Comparison of ENCODE assay signal across 8 mouse cellular contexts in the genomic region with DNA sequence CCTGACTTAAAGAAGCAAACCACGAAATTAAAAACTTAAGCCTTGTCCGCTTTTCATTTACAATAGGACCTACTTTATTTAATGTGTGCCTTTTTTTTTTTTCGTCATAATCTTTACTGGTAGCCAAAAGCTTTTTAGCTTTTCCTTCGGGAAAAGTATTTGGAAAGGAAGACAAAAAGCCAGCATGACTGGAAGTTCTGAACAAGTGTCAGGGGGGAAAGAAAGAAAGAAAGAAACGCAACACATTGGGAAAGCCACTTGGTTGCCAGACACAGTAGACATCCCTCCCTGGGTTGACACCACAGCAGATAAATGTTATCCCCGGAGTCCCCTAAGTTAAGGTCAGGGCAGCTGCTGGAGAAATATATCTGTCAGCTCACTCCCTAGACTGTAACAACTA. TPM values are rescaled to one million over a fixed set of nuclear protein-coding genes. Genes with fewer than 3 reads are reported as not detected.
DNase-seq lines count a peak whose midpoint lies in the region; ATAC-seq and TF ChIP-seq lines count a peak whose summit lies in the region.

No protein-coding gene starts in this region.

- TF ChIP-seq CTCF in cortical plate, adult 2 months (IDR thresholded peaks at IDR 0.05; ENCODE audit: extremely low read depth, insufficient read depth, low read length), result no peak
- TF ChIP-seq CTCF in heart, postnatal 0 days (IDR thresholded peaks at IDR 0.05; ENCODE audit: low read depth), result no peak

- TF ChIP-seq POLR2A in cortical plate, adult 2 months (IDR thresholded peaks at IDR 0.05; ENCODE audit: extremely low read depth, insufficient read depth, low read length), result no peak

- peak overlapping the region; percentile 94 for H3K4me2 ChIP-seq in kidney, embryonic 16.5 days (replicated peaks; ENCODE audit: low read depth, low read length)
- peak overlapping the region; percentile 73 for H3K4me2 ChIP-seq in heart, postnatal 0 days (ENCODE audit: low read depth, low read length)
- peak overlapping the region; percentile 99 for H3K4me2 ChIP-seq in midbrain, embryonic 15.5 days

- no peak overlapping the region for H3K27ac ChIP-seq in kidney, embryonic 16.5 days (ENCODE audit: low read length)
- H3K27ac ChIP-seq in cortical plate, adult 2 months (ENCODE audit: insufficient read depth, low read length), result peak overlapping the region; percentile 5; the same call in 1 of the 2 replicates
- peak overlapping the region; percentile 99 for H3K27ac ChIP-seq in heart, postnatal 0 days (ENCODE audit: low read depth)
- no peak overlapping the region for H3K27ac ChIP-seq in midbrain, embryonic 15.5 days

- H3K4me3 ChIP-seq in kidney, embryonic 16.5 days (ENCODE audit: low read length), result peak overlapping the region; percentile 57
- H3K4me3 ChIP-seq in cortical plate, adult 2 months (ENCODE audit: insufficient read depth, low read length), result peak overlapping the region; percentile 91
- H3K4me3 ChIP-seq in heart, postnatal 0 days (ENCODE audit: low read depth, low read length), result peak overlapping the region; percentile 71
- peak overlapping the region; percentile 67 for H3K4me3 ChIP-seq in midbrain, embryonic 15.5 days

- peaks cover 18% of the 10 kb centered on the region for H3K36me3 ChIP-seq in kidney, embryonic 16.5 days (ENCODE audit: insufficient read depth, low read length)
- peaks cover 23% of the 10 kb centered on the region for H3K36me3 ChIP-seq in heart, postnatal 0 days (replicated peaks; ENCODE audit: control insufficient read depth, insufficient read depth, low read length)
- H3K36me3 ChIP-seq in midbrain, embryonic 15.5 days (replicated peaks), result no peaks in the 10 kb centered on the region

- no peak for DNase-seq in kidney, adult 9 months
- no peak for DNase-seq in heart, postnatal 0 days (ENCODE audit: low spot score)
- no peak for DNase-seq in right cerebral cortex, postnatal 25 days
- DNase-seq in right cerebral cortex, postnatal 4 days, result no peak
- DNase-seq in urinary bladder, adult 2 months (ENCODE audit: low spot score), result no peak

- H3K9ac ChIP-seq in kidney, embryonic 16.5 days (replicated peaks; ENCODE audit: low read length), result no peak overlapping the region
- peak overlapping the region; percentile 70 for H3K9ac ChIP-seq in heart, postnatal 0 days (replicated peaks; ENCODE audit: low read depth, low read length)
- no peak overlapping the region for H3K9ac ChIP-seq in midbrain, embryonic 15.5 days

- peaks cover 22% of the 10 kb centered on the region for H3K4me1 ChIP-seq in kidney, embryonic 16.5 days (ENCODE audit: insufficient read depth, low read length)
- peaks cover 7% of the 10 kb centered on the region; the same call in 1 of the 2 replicates for H3K4me1 ChIP-seq in cortical plate, adult 2 months (ENCODE audit: control insufficient read depth, insufficient read depth, low read length)
- H3K4me1 ChIP-seq in heart, postnatal 0 days (ENCODE audit: control insufficient read depth, insufficient read depth), result peaks cover 34% of the 10 kb centered on the region; the same call in 1 of the 2 replicates
- H3K4me1 ChIP-seq in midbrain, embryonic 15.5 days, result peaks cover 22% of the 10 kb centered on the region

- no peak for TF ChIP-seq EP300 in heart, postnatal 0 days (IDR thresholded peaks at IDR 0.05; ENCODE audit: low read depth)

- H3K9me3 ChIP-seq in kidney, embryonic 16.5 days (ENCODE audit: low read length), result no peaks in the 10 kb centered on the region
- H3K9me3 ChIP-seq in heart, postnatal 0 days (replicated peaks; ENCODE audit: control insufficient read depth, low read length), result no peaks in the 10 kb centered on the region
- H3K9me3 ChIP-seq in midbrain, embryonic 15.5 days, result no peaks in the 10 kb centered on the region

- H3K27me3 ChIP-seq in kidney, embryonic 16.5 days (ENCODE audit: insufficient read depth, low read length), result no peaks in the 10 kb centered on the region; the same call in 1 of the 2 replicates
- no peaks in the 10 kb centered on the region for H3K27me3 ChIP-seq in heart, postnatal 0 days (ENCODE audit: control insufficient read depth, insufficient read depth, low read length)
- H3K27me3 ChIP-seq in midbrain, embryonic 15.5 days (replicated peaks), result peaks cover 19% of the 10 kb centered on the region

- 49% methylated on average over 6 of the region's 6 CpGs for WGBS in kidney, embryonic 16.5 days
- WGBS in heart, postnatal 0 days, result 26% methylated on average over 6 of the region's 6 CpGs
- 54% methylated on average over 6 of the region's 6 CpGs for WGBS in midbrain, embryonic 15.5 days

- no peak for ATAC-seq in kidney, embryonic 16.5 days (ENCODE audit: low FRiP score, low TSS enrichment)
- ATAC-seq in heart, postnatal 0 days (ENCODE audit: insufficient read depth, low read depth), result no peak
- ATAC-seq in midbrain, embryonic 15.5 days (replicated peaks), result no peak

RNA-seq across cellular contexts. Expression of a gene that starts 1.5 kb away (rescaled TPM):
- polyA plus RNA-seq in kidney, embryonic 16.5 days (2015; fragmentation: Nextera tagmentation; extraction: Ambion mirVana), result 16.8 and 18.5 TPM in 2 replicates
- 52.8 and 56.4 TPM in 2 replicates for polyA plus RNA-seq in cortical plate, adult 2 months (2012; rRNA removed)
- 11.8 and 17.0 TPM in 2 replicates for total RNA-seq in heart, postnatal 0 days (2014; rRNA removed; ENCODE audit: low replicate concordance)
- 19.5 and 19.7 TPM in 2 replicates for polyA plus RNA-seq in heart, postnatal 0 days (2015; fragmentation: Nextera tagmentation; extraction: Ambion mirVana)
- polyA plus RNA-seq in midbrain, embryonic 15.5 days (2015; fragmentation: Nextera tagmentation; extraction: Ambion mirVana), result 5.3 TPM in 2 replicates
- 17.9 and 35.1 TPM in 2 replicates for polyA plus RNA-seq in urinary bladder, adult 2 months (2012; rRNA removed)

Comparison
In these comparisons a context has a peak if more than half of its experiments do, and no peak if none do; other contexts are left out.
1. H3K27ac ChIP-seq: peak in cortical plate, adult 2 months (single experiment) and heart, postnatal 0 days (single experiment); none in kidney, embryonic 16.5 days (single experiment) and midbrain, embryonic 15.5 days (single experiment).
2. Peak in every context shown above with its lines, with median percentiles within 50 percentile points of each other: H3K4me2 ChIP-seq and H3K4me3 ChIP-seq.